Mouse (Mus musculus) forebrain, embryonic 11.5 days (tissue): ENCODE measurements around the gene S100a6. TPM values are rescaled to one million over a fixed set of nuclear protein-coding genes. Genes with fewer than 3 reads are reported as not detected.

Source experiments
- ATAC-seq: fragments of 200-750 bp; cut with Nextera tagmentation; replicated peaks from 2 replicates; pipeline ENCODE4 v1.8.0; 2017; ENCODE audit warnings: moderate TSS enrichment; ENCODE audit not compliant: low FRiP score
- DNase-seq: peaks from one replicate; pipeline ENCODE4 v3.0.0-alpha.2; 2017; ENCODE audit warnings: low spot score
- H3K27ac ChIP-seq: fragments of 300-500 bp; sonication (generic); 2 replicates; pipeline ENCODE4 v1.5.1; 2014; ENCODE audit warnings: low read depth, low read length
- H3K27me3 ChIP-seq: fragments of 300-500 bp; sonication (generic); 2 replicates; pipeline ENCODE4 v1.6.1; 2014; ENCODE audit warnings: mild to moderate bottlenecking, low read length, mixed read lengths; ENCODE audit not compliant: control insufficient read depth, insufficient read depth
- H3K36me3 ChIP-seq: fragments of 300-500 bp; sonication (generic); 2 replicates; pipeline ENCODE4 v1.6.1; 2014; ENCODE audit warnings: mild to moderate bottlenecking, low read length, moderate library complexity, mixed read lengths; ENCODE audit not compliant: control insufficient read depth, insufficient read depth
- H3K4me1 ChIP-seq: fragments of 300-500 bp; sonication (generic); replicated peaks from 2 replicates; pipeline ENCODE4 v1.6.1; 2014; ENCODE audit warnings: low read length, mixed read lengths; ENCODE audit not compliant: control insufficient read depth, insufficient read depth
- H3K4me2 ChIP-seq: fragments of 300-500 bp; sonication (generic); 2 replicates; pipeline ENCODE4 v1.6.1; 2014; ENCODE audit warnings: low read depth, mild to moderate bottlenecking, low read length, moderate library complexity, mixed read lengths; ENCODE audit not compliant: severe bottlenecking
- H3K4me3 ChIP-seq: fragments of 300-500 bp; sonication (generic); 2 replicates; pipeline ENCODE4 v1.5.1; 2014; ENCODE audit warnings: low read depth, low read length
- H3K9ac ChIP-seq: fragments of 300-500 bp; sonication (generic); 2 replicates; pipeline ENCODE4 v1.6.1; 2014; ENCODE audit warnings: low read length
- H3K9me3 ChIP-seq: fragments of 300-500 bp; sonication (generic); 2 replicates; pipeline ENCODE4 v1.6.1; 2016; ENCODE audit warnings: low read length, mixed read lengths; ENCODE audit not compliant: control insufficient read depth
- WGBS: fragments of 180-500 bp; shearing (Covaris S2); extraction: QIAGEN DNeasy Blood & Tissue Kit; methylation state at CpG from one replicate; pipeline ENCODE4 v1.1.7; 2014; 5-methylcytosine and 5-hydroxymethylcytosine counted together
- polyA plus RNA-seq: library from polyadenylated mRNA; unstranded; fragments of >200 nt; fragmentation: Nextera tagmentation; extraction: Ambion mirVana; gene quantifications from 2 replicates; pipeline ENCODE4 v1.2.1, GENCODE M21; 2014

S100a6 gene
- polyA plus RNA-seq, 1 experiment from 2014 or later, result 27.0 TPM

DNA sequence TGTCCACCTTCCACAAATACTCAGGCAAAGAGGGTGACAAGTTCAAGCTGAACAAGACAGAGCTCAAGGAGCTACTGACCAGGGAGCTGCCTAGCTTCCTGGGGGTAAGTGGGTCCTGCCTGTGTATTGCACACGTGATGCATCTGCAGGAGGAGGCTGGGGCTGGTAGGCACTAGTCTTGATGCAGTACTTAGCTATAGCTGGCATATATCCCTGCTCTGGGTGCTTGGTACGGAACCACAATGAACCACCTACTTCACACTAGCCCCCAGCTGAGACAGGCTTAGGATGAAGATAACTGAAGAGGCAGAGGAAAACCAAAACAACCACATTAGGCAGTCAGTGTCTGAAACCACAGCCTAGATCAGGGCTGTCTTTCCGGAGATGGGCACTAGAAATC, 7.6 kb upstream of the S100a6 start:
- no peak overlapping the region for H3K4me2 ChIP-seq
- H3K9me3 ChIP-seq, result no peaks in the 10 kb centered on the region
- H3K4me1 ChIP-seq, result no peaks in the 10 kb centered on the region; the same call in 1 of the 2 replicates
- DNase-seq (no peak), ATAC-seq (no peak)
- H3K4me3 ChIP-seq, result no peak overlapping the region
- H3K36me3 ChIP-seq, result no peaks in the 10 kb centered on the region
- H3K27ac ChIP-seq, result no peak overlapping the region
- no peak overlapping the region for H3K9ac ChIP-seq
- 77% methylated on average over 3 of the region's 3 CpGs for WGBS
- no peaks in the 10 kb centered on the region for H3K27me3 ChIP-seq

DNA sequence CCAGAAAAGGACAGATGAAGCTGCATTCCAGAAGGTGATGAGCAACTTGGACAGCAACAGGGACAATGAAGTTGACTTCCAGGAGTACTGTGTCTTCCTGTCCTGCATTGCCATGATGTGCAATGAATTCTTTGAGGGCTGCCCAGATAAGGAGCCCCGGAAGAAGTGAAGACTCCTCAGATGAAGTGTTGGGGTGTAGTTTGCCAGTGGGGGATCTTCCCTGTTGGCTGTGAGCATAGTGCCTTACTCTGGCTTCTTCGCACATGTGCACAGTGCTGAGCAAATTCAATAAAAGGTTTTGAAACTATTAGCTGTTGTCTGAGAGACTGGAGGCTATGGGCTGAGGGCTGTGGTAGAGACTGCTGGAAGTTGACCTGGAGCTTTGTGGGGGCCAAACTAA, 6.9 kb upstream of the S100a6 start:
- ATAC-seq, result no peak

DNA sequence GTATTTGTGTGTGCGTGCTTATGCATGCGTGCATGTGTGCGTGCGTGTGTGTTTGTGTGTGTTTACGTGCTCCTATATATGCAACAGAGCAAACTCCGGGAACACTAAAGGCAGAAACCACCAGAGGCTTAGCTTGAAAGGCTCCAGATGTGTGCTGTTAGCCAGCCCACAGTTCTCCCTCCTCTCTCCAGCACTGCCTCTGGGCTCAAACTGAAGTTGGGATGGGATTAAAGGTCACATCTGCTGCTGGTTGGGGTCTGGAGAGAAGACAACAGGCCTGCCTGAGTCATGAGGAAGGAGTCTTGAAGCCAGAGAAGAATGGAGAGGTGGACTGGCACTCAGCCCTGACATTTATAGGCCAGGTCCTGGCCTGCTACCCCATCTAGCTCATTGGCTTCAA, 6.5 kb upstream of the S100a6 start:
- no peak for ATAC-seq
- Histone ChIP-seq H3K36me3 (no peaks in the 10 kb centered on the region), H3K4me1 (no peaks in the 10 kb centered on the region; the same call in 1 of the 2 replicates), H3K4me2 (no peak overlapping the region), H3K9ac (no peak overlapping the region), H3K9me3 (no peaks in the 10 kb centered on the region), H3K27me3 (no peaks in the 10 kb centered on the region), H3K27ac (no peak overlapping the region), H3K4me3 (no peak overlapping the region)
- WGBS, result 78% methylated on average over 6 of the region's 6 CpGs
- no peak for DNase-seq

More for the DNA sequence above, 6.9 kb upstream of the S100a6 start:
- Histone ChIP-seq H3K4me3 (no peak overlapping the region), H3K9me3 (no peaks in the 10 kb centered on the region), H3K9ac (no peak overlapping the region), H3K27me3 (no peaks in the 10 kb centered on the region), H3K4me2 (no peak overlapping the region), H3K36me3 (no peaks in the 10 kb centered on the region), H3K27ac (no peak overlapping the region), H3K4me1 (no peaks in the 10 kb centered on the region; the same call in 1 of the 2 replicates)
- WGBS, result 84% methylated on average over 2 of the region's 2 CpGs
- DNase-seq, result no peak

DNA sequence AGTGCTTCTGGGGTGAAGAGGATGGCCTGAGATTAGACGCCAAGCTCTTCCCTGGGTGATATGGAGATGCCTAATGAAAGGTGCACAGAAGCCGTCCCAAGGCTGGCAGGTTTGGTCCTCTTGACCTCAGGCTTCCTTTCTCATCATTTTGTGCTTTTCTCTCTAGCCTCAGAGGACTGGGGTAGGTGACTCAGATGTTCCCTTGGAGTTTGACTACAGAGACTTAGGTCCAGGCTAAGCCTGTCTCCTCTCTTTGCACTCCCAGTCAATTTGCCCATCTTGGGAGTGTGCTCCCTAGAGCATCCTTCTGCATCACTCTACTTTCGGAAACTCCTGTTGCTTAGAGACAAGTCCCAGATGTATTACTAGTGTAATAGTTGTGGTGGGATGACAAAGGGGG, 5.3 kb upstream of the S100a6 start:
- Histone ChIP-seq H3K4me3 (no peak overlapping the region), H3K9me3 (no peaks in the 10 kb centered on the region), H3K9ac (no peak overlapping the region), H3K36me3 (no peaks in the 10 kb centered on the region), H3K27ac (no peak overlapping the region), H3K4me2 (no peak overlapping the region), H3K27me3 (no peaks in the 10 kb centered on the region), H3K4me1 (no peaks in the 10 kb centered on the region; the same call in 1 of the 2 replicates)
- WGBS, result 92% methylated on average over 3 of the region's 3 CpGs
- DNase-seq (no peak), ATAC-seq (no peak)

DNA sequence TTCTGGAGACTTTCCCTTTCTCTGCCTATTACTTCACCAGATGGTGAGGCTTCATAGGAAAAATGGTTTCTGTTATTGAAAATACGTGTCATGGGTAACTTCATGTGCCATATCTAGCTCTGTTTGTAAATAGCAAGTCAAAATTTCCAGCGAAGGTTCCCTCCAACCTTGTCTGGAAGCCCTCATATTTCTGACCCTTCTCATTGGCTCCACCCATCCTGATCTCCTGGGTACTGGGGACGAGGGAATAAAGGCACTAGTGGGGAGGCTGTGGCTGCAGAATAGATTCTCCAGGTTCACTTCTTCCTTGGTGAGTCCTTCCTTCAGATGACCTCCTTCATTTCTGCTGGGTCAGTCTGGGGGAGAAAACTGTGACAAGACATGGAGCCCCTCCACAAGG, 4.5 kb upstream of the S100a6 start, which contains the start of gene S100a5:
Gene S100a5 (plus strand): TSS at position 301 of the 400 bp plus-strand sequence.
- H3K9ac ChIP-seq, result no peak within 1 kb of the TSS
- no peaks in the 10 kb centered on the region for H3K9me3 ChIP-seq
- ATAC-seq, result no peak
- H3K27me3 ChIP-seq, result no peaks in the 10 kb centered on the region
- no peak for DNase-seq
- no peak within 1 kb of the TSS for H3K4me3 ChIP-seq
- H3K4me2 ChIP-seq, result no peak within 1 kb of the TSS
- WGBS, result 66% methylated on average over 3 of the region's 3 CpGs
- no peak within 1 kb of the TSS for H3K27ac ChIP-seq
- peaks cover 5% of the 10 kb centered on the region; the same call in 1 of the 2 replicates for H3K4me1 ChIP-seq
- no peaks in the 10 kb centered on the region for H3K36me3 ChIP-seq

DNA sequence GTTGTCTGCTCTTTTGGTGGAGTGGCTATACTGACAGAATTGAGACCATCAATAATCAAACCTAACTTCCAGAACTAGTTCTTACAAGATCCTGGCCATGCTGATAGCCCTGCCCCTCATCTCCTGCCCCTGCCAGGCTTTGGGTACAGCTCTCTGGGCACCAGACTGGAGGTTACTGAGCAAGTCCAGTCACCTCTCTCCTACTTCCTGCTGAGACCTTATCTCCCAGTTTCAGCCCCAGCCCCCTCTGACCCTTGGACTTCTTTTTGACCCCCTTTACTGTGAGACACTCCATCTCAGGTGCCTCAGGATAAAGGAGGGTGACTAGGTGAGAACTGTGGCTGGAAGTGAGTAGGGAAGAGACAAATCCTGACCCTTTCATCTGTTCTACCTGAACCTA, 3.6 kb upstream of the S100a6 start:
- ATAC-seq, result no peak
- no peak overlapping the region for H3K4me3 ChIP-seq
- H3K9ac ChIP-seq, result no peak overlapping the region
- no peaks in the 10 kb centered on the region for H3K9me3 ChIP-seq
- no peaks in the 10 kb centered on the region for H3K36me3 ChIP-seq
- H3K4me2 ChIP-seq, result no peak overlapping the region
- H3K27ac ChIP-seq, result no peak overlapping the region
- peaks cover 5% of the 10 kb centered on the region; the same call in 1 of the 2 replicates for H3K4me1 ChIP-seq
- no peak for DNase-seq
- H3K27me3 ChIP-seq, result no peaks in the 10 kb centered on the region; the same call in 1 of the 2 replicates

DNA sequence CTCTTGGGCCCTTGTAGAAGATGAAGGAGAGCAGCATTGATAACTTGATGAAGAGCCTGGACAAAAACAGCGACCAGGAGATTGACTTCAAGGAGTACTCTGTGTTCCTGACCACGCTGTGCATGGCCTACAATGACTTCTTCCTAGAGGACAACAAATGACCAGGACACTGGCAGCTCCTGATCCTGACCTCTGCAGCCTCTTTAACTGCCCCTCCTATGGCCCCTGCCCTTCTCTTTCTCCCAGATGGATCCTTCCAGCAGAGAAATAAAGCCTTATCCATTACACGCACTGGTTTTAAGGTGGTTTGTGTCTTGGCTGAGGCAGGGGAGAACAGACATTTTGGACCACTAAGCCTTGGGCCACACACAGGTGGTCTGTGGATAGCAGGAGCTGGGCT, 1.2 kb upstream of the S100a6 start:
- no peaks in the 10 kb centered on the region for H3K9me3 ChIP-seq
- no peak overlapping the region for H3K4me3 ChIP-seq
- H3K27me3 ChIP-seq, result no peaks in the 10 kb centered on the region; the same call in 1 of the 2 replicates
- DNase-seq (no peak), ATAC-seq (no peak)
- no peak overlapping the region for H3K27ac ChIP-seq
- H3K36me3 ChIP-seq, result no peaks in the 10 kb centered on the region
- no peak overlapping the region for H3K9ac ChIP-seq
- 84% methylated on average over 3 of the region's 3 CpGs for WGBS
- H3K4me2 ChIP-seq, result no peak overlapping the region
- peaks cover 5% of the 10 kb centered on the region; the same call in 1 of the 2 replicates for H3K4me1 ChIP-seq

DNA sequence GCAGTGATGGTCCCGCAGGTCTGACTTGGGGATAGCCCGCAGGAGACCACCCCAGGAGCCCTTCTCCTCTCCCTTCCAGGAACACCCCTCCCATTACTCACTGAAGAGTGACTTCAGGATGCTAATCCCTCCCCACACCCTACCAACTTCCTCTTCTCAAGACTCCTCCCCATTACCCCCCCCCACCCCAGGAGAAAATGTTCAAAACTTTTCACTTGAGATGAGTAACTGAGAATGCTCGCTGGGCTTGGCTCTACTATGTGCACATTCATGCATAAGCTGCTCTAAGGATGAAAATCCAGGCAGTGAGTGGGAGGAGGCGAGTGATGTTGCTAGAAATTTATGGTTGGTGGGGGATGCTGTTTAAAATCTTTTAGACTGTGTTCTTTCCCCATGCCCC, 621 bp upstream of the S100a6 start:
- Histone ChIP-seq H3K9me3 (no peaks in the 10 kb centered on the region), H3K4me1 (peaks cover 5% of the 10 kb centered on the region; the same call in 1 of the 2 replicates), H3K9ac (no peak overlapping the region), H3K4me3 (no peak overlapping the region), H3K4me2 (no peak overlapping the region), H3K36me3 (no peaks in the 10 kb centered on the region), H3K27me3 (no peaks in the 10 kb centered on the region; the same call in 1 of the 2 replicates), H3K27ac (no peak overlapping the region)
- no peak for DNase-seq
- 74% methylated on average over 4 of the region's 4 CpGs for WGBS
- no peak for ATAC-seq

DNA sequence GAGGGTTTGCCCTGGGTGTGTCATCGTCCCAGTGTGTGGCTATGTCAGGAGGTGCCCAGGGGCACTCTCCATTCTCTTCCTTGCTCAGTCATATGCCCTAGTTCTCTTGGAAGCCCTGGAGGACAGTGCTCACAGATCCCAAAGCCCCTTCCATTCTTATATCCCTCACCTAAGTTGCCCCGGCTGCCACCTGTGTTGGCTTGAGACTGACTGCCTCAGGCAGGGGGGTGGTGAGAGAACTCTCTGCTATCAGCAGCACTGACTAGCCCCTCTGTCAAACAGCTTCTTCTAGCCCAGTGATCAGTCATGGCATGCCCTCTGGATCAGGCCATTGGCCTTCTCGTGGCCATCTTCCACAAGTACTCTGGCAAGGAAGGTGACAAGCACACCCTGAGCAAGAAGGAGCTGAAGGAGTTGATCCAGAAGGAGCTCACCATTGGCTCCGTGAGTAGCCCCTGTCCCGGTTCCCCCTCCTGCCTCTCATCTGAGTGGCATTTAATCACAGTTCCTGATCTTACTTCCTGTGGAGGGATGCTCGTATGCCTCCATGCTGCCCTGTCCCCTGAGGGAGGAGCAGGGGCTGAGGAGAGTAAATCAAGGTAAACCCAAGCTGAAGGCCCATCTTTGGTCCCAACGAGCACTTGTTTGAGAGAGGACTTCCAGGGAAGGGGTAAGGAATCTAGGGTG, 922 bp downstream of the S100a6 start:
- WGBS, result 68% methylated on average over 7 of the region's 7 CpGs
- Histone ChIP-seq H3K4me3 (no peak overlapping the region), H3K9me3 (peaks cover 3% of the 10 kb centered on the region; the same call in 1 of the 2 replicates), H3K4me2 (peak overlapping the region; percentile 71; the same call in 1 of the 2 replicates), H3K36me3 (no peaks in the 10 kb centered on the region), H3K4me1 (peaks cover 5% of the 10 kb centered on the region; the same call in 1 of the 2 replicates), H3K27ac (no peak overlapping the region), H3K9ac (no peak overlapping the region), H3K27me3 (no peaks in the 10 kb centered on the region; the same call in 1 of the 2 replicates)
- no peak for DNase-seq
- ATAC-seq, result no peak; the same call in 1 of the 2 replicates
